Mouse (Mus musculus): Measurements from ENCODE around the gene Sqstm1.

- TF ChIP-seq MAFK (IDR thresholded peaks at IDR 0.05; ENCODE audit: insufficient replicate concordance, low read length) (no peak), MAX (IDR thresholded peaks at IDR 0.05; ENCODE audit: low read length) (no peak), GABPA (IDR thresholded peaks at IDR 0.05; ENCODE audit: insufficient replicate concordance, low read depth, low read length) (no peak)
Measured at GRCm38 (mm10) chr11:50200613-50201012, 10.0 kb downstream of the Sqstm1 start.
